Mouse (Mus musculus): ENCODE results near the gene Mybpc3. TPM values are rescaled to one million over a fixed set of nuclear protein-coding genes. Genes with fewer than 3 reads are reported as not detected.

Gene Mybpc3
- 0.09 TPM for polyA plus RNA-seq (2014; fragmentation: Illumina TruSeq; extraction: RNeasy Lipid Tissue Mini Kit (QIAGEN cat#74804); ENCODE audit: low read depth, low replicate concordance)

DNA sequence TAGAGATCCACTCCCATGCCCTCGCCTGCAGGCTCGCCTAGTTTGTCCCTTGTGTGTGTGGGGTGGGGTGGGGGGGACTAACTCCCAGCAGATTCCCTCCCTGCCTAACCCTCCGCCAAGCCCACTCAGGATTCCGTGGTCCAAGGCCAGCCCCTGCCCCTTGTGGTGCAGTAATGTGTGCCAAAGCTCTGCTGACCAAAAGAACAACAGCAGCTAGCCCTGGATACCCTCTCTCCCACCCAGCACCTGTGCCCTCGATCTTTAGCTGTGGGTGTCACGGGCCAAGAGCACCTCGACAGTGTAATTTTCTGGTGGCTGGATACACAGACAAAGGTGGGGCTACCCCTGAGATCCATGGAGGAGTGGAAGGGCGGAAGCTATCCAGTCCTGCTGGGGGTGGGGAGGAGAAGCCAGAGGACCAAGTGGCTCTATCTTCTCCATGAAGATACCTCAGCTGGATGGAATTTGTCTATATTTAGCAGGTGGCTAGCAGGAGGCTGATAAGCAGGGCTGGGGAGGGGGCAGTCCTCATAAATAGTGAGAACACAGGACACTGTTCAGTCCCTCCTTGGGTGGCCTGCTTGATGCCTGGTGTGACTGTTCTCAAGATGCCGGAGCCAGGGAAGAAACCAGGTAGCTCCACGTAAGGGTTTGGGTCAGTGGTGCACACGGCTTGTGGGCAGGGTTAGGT, at the start of gene Mybpc3:
Gene Mybpc3 (plus strand): TSS at position 560 of the 691 bp plus-strand sequence.

DNA sequence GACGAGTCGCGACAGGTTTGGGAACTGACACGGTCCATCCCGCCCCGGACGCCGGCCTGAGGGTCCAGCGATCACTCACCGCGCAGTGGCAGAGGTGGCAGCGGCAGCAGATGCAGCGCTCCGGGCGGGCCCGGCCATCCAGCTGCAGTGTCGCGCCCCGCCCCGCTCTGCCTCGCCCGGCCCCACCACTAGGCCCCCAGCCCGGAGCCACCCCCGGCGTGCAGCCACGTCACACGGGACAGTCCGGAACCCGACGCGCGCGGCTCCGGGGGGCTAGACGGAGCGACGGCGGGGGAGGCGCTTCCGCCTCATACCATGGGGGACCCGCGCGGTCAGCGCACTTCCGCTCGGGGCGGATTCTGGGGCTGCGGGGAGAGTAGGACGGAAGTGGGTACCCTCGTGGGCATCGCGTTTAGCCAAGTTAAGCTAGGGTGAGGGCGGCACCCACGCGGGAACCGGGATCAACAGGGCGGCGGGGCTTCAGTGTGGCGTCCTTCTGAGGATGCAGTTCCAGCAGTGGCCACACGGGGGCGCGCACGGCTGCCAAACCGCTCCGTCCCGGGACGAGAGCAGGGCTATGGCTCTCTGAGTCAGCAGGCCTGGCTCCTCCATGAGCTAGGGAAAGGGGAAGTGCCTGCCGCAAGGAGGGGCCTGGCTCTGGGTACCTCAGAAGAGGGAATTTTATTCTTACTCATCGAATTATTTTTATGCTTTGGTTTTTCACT, 47.7 kb upstream of the Mybpc3 start, which contains the start of gene Slc39a13:
Gene Slc39a13 (minus strand): TSS at position 342 of the 725 bp plus-strand sequence.

DNA sequence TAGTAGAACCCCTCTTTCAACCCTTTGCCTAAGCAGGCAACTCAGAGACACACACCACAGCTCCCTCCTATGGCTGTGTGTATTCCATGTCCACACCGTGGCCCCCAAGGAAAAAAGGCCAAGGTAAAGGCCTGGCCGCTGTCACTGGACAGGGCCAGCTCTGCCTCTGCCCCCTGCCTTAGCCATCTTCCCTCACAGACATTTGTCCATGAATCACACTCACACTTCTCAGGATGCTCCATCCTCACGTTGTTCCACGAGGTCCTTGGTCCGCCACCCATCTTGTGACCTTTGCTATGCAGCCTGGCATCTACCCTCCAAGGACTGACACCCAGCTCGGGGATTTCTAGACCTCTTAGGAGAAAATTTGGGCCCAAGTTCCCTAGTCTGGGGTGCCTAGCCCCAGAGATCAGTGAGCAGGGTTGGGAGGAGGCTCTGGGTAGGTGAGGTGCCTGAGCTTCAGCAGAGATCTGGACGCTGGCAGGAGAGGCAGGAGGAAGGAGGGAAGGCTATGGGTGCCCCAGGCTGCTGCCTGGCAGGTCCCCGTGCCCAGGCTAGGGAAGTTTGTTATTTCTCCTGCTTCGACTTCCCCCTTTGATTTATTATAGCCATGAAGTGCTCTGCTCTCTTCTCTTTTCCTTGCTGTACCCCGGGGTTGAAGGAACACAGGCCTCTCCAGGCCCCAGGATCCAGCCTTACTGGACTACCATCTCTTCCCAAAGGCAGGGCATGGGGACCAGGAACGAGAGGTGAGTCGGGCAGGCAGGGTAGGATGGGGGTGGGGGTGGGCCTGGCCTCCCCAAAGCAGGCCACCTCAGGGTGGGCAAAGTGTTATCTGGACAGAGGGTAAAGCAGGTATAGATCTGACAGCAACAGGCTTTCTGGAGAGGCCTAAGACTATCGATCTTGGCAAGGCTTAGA, 35.9 kb upstream of the Mybpc3 start, which contains the start of gene Spi1:
Gene Spi1 (plus strand): TSS at position 616 of the 921 bp plus-strand sequence.

DNA sequence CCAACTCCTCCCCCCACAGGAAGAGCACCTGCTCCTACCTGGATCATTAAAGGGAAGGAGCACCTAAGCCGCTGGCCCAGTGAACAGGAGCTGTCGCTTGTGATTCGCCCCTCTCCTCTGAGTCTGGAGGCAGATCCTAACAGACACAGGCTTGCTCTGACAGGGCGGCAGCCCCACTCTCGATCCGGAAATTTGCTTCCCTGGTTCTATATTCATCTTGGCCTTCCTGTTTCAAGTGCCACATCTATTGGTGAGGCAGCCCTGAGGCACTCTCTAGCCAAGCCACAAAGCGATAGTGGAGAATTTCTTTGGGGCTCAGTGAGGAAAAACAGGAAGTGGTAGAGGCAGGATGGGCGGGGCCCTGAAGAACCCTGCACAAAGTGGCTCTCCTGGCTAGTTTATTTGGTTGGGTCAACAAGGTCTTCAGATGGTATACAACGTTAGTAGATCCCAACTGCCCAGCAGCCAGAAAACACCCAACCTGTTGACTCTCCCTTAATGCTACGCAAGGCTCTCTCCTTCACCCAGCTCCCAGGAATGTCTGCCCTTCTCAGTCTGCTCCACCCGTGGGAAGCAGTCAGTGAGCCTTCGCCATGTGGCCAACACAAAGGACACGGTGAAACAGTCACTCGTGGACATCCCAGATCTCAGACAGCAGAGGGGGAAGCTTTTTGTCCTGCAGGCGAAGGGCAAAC, 65.9 kb downstream of the Mybpc3 start, which contains the start of gene Madd:
Gene Madd (minus strand): TSS at position 127 of the 695 bp plus-strand sequence.

Other genes starting within 250 kb of the Mybpc3 start
- gene C1qtnf4, start 232.3 kb upstream of the Mybpc3 start, polyA plus RNA-seq (2014; fragmentation: Illumina TruSeq; extraction: RNeasy Lipid Tissue Mini Kit (QIAGEN cat#74804); ENCODE audit: low read depth, low replicate concordance): 8.5 TPM
- gene Kbtbd4, start 213.4 kb upstream of the Mybpc3 start, polyA plus RNA-seq (2014; fragmentation: Illumina TruSeq; extraction: RNeasy Lipid Tissue Mini Kit (QIAGEN cat#74804); ENCODE audit: low read depth, low replicate concordance): 15.2 TPM
- 156 TPM for gene Ndufs3, start 213.3 kb upstream of the Mybpc3 start, polyA plus RNA-seq (2014; fragmentation: Illumina TruSeq; extraction: RNeasy Lipid Tissue Mini Kit (QIAGEN cat#74804); ENCODE audit: low read depth, low replicate concordance)
- 47.5 TPM for gene Celf1, start 177.8 kb upstream of the Mybpc3 start, polyA plus RNA-seq (2014; fragmentation: Illumina TruSeq; extraction: RNeasy Lipid Tissue Mini Kit (QIAGEN cat#74804); ENCODE audit: low read depth, low replicate concordance)
- not detected for gene Rapsn, start 82.5 kb upstream of the Mybpc3 start, polyA plus RNA-seq (2014; fragmentation: Illumina TruSeq; extraction: RNeasy Lipid Tissue Mini Kit (QIAGEN cat#74804); ENCODE audit: low read depth, low replicate concordance)
- gene Psmc3, start 64.1 kb upstream of the Mybpc3 start, polyA plus RNA-seq (2014; fragmentation: Illumina TruSeq; extraction: RNeasy Lipid Tissue Mini Kit (QIAGEN cat#74804); ENCODE audit: low read depth, low replicate concordance): 158 TPM
- gene Slc39a13, start 47.7 kb upstream of the Mybpc3 start, polyA plus RNA-seq (2014; fragmentation: Illumina TruSeq; extraction: RNeasy Lipid Tissue Mini Kit (QIAGEN cat#74804); ENCODE audit: low read depth, low replicate concordance): 41.0 TPM
- 15.1 TPM for gene Spi1, start 35.8 kb upstream of the Mybpc3 start, polyA plus RNA-seq (2014; fragmentation: Illumina TruSeq; extraction: RNeasy Lipid Tissue Mini Kit (QIAGEN cat#74804); ENCODE audit: low read depth, low replicate concordance)
- 23.2 TPM for gene Madd, start 65.7 kb downstream of the Mybpc3 start, polyA plus RNA-seq (2014; fragmentation: Illumina TruSeq; extraction: RNeasy Lipid Tissue Mini Kit (QIAGEN cat#74804); ENCODE audit: low read depth, low replicate concordance)
- 35.6 TPM for gene Nr1h3, start 84.7 kb downstream of the Mybpc3 start, polyA plus RNA-seq (2014; fragmentation: Illumina TruSeq; extraction: RNeasy Lipid Tissue Mini Kit (QIAGEN cat#74804); ENCODE audit: low read depth, low replicate concordance)
- 27.0 TPM for gene Acp2, start 84.7 kb downstream of the Mybpc3 start, polyA plus RNA-seq (2014; fragmentation: Illumina TruSeq; extraction: RNeasy Lipid Tissue Mini Kit (QIAGEN cat#74804); ENCODE audit: low read depth, low replicate concordance)
- 20.7 TPM for gene Ddb2, start 118.8 kb downstream of the Mybpc3 start, polyA plus RNA-seq (2014; fragmentation: Illumina TruSeq; extraction: RNeasy Lipid Tissue Mini Kit (QIAGEN cat#74804); ENCODE audit: low read depth, low replicate concordance)
- gene Pacsin3, start 137.8 kb downstream of the Mybpc3 start, polyA plus RNA-seq (2014; fragmentation: Illumina TruSeq; extraction: RNeasy Lipid Tissue Mini Kit (QIAGEN cat#74804); ENCODE audit: low read depth, low replicate concordance): 45.0 TPM
- 55.6 TPM for gene Arfgap2, start 146.8 kb downstream of the Mybpc3 start, polyA plus RNA-seq (2014; fragmentation: Illumina TruSeq; extraction: RNeasy Lipid Tissue Mini Kit (QIAGEN cat#74804); ENCODE audit: low read depth, low replicate concordance)